Mouse (Mus musculus): ENCODE data around the gene Cfap161.

DNA sequence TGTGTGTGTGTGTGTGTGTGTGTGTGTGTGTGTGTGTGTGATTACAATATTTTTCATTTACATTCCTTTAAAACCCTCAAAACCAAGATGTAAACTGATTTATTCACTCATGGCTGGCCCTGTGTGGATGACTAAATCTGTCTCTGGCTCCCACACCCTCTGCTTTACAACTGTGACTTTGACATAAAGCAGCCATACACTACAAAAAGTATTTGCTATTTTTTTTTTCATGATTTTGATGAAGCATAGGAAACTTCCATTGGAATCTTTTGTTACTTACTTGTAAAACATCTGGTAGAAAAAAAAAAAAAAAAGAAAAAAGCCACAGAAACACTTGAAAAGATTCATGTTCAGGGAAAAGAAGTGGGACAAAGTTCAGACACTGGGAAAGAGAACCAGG is 3.3 kb upstream of the Cfap161 start:
- TF ChIP-seq CTCF (IDR thresholded peaks at IDR 0.05; ENCODE audit: borderline replicate concordance, extremely low read depth, insufficient read depth, insufficient read length) (no peak), POLR2A (IDR thresholded peaks at IDR 0.05; ENCODE audit: borderline replicate concordance, extremely low read depth, insufficient read depth, insufficient read length, poor library complexity, severe bottlenecking) (no peak)

All from brain, embryonic 14.5 days (tissue).